In the genomic region with DNA sequence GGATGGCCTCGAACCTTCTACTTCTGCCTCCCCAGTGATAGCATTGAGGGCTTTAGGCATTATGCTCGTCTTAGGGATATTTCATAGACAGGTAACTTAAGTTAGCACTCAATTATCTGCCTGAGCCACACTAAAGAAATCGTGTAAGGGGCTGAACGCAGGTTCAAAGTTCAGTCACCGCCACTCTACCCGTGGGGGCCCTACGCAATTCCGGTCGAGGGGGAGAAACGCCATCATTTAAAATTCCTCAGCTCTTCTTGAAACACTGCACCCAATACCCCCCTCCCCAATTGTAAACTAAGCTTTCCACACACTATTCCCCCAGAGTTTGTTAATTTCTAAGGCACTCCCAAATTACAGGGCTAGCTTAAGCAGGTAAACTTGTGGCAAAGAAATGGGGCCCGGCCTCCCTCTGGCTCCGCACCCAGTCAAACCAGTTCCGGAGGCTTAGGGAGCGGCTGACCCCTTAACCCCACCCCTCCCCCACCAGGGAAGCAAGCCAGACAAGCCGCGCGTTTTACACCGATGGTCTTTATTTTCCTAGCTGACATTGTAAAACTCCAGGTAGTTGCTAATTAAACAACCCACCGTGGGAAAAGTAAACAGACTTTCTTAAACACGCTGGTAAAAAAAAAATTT, we compare ENCODE assay signal across 1 mouse cellular context.
A peak's percentile ranks its signal among the peaks of the same experiment; 100 is the strongest.
TF ChIP-seq lines count a peak whose summit lies in the region.

No protein-coding gene starts in this region.

TF ChIP-seq in CH12.LX, 34 proteins besides CTCF, POLR2A, EP300 and RAD21:
- TF ChIP-seq SIN3A (IDR thresholded peaks at IDR 0.05; ENCODE audit: low read length): no peak; the same call in 1 of the 2 replicates
- TF ChIP-seq ZNF384 (IDR thresholded peaks at IDR 0.05; ENCODE audit: low read depth, low read length): 0 out of 2 replicates have a peak, but pooled peaks have one; percentile 26
- TF ChIP-seq MAFK (IDR thresholded peaks at IDR 0.05; ENCODE audit: insufficient replicate concordance, low read length): no peak
- no peak for TF ChIP-seq ETS1 (conservative IDR thresholded peaks at IDR 0.05; ENCODE audit: low read depth, low read length)
- TF ChIP-seq ZMIZ1 (IDR thresholded peaks at IDR 0.05; ENCODE audit: low read depth, low read length): 0 out of 2 replicates have a peak, but pooled peaks have one; percentile 5
- no peak for TF ChIP-seq JUND (conservative IDR thresholded peaks at IDR 0.05; ENCODE audit: low read depth, low read length)
- TF ChIP-seq USF2 (conservative IDR thresholded peaks at IDR 0.05; ENCODE audit: low read depth, low read length): no peak
- no peak for TF ChIP-seq PAX5 (IDR thresholded peaks at IDR 0.05; ENCODE audit: low read length)
- no peak for TF ChIP-seq MEF2A (IDR thresholded peaks at IDR 0.05; ENCODE audit: borderline replicate concordance, low read depth, low read length)
- no peak; the same call in 1 of the 2 replicates for TF ChIP-seq ELF1 (IDR thresholded peaks at IDR 0.05; ENCODE audit: low read depth, low read length)
- no peak for TF ChIP-seq POLR2AphosphoS2 (IDR thresholded peaks at IDR 0.05; ENCODE audit: low read depth, low read length)
- peak; percentile 86 for TF ChIP-seq CHD1 (IDR thresholded peaks at IDR 0.05; ENCODE audit: low read depth, low read length)
- no peak for TF ChIP-seq ZC3H11A (IDR thresholded peaks at IDR 0.05; ENCODE audit: low read depth, low read length)
- TF ChIP-seq USF1 (IDR thresholded peaks at IDR 0.05; ENCODE audit: low read depth, low read length): no peak
- TF ChIP-seq TCF12 (IDR thresholded peaks at IDR 0.05; ENCODE audit: low read depth, low read length): no peak
- TF ChIP-seq UBTF (IDR thresholded peaks at IDR 0.05; ENCODE audit: low read depth, low read length): peak; percentile 24; the same call in 1 of the 2 replicates
- TF ChIP-seq IRF4 (IDR thresholded peaks at IDR 0.05; ENCODE audit: low read depth, low read length): no peak
- TF ChIP-seq MAX (IDR thresholded peaks at IDR 0.05; ENCODE audit: low read length): no peak
- 0 out of 2 replicates have a peak, but pooled peaks have one; percentile 35 for TF ChIP-seq TBP (conservative IDR thresholded peaks at IDR 0.05; ENCODE audit: low read depth, low read length)
- TF ChIP-seq KAT2A (IDR thresholded peaks at IDR 0.05; ENCODE audit: insufficient replicate concordance, low read length): no peak
- TF ChIP-seq MAZ (IDR thresholded peaks at IDR 0.05; ENCODE audit: low read depth, low read length): no peak
- no peak for TF ChIP-seq HCFC1 (IDR thresholded peaks at IDR 0.05; ENCODE audit: low read depth, low read length)
- TF ChIP-seq BHLHE40 (IDR thresholded peaks at IDR 0.05; ENCODE audit: low read depth, low read length): no peak
- TF ChIP-seq NRF1 (IDR thresholded peaks at IDR 0.05; ENCODE audit: low read depth, low read length): no peak
- 0 out of 2 replicates have a peak, but pooled peaks have one; percentile 34 for TF ChIP-seq NELFE (IDR thresholded peaks at IDR 0.05; ENCODE audit: low read depth, low read length)
- no peak for TF ChIP-seq MYC (IDR thresholded peaks at IDR 0.05; ENCODE audit: low read depth, low read length)
- no peak for TF ChIP-seq RCOR1 (conservative IDR thresholded peaks at IDR 0.05; ENCODE audit: low read depth, low read length)
- no peak for TF ChIP-seq MXI1 (IDR thresholded peaks at IDR 0.05; ENCODE audit: low read depth, low read length)
- no peak for TF ChIP-seq GABPA (IDR thresholded peaks at IDR 0.05; ENCODE audit: insufficient replicate concordance, low read depth, low read length)
- no peak for TF ChIP-seq SMC3 (IDR thresholded peaks at IDR 0.05; ENCODE audit: low read depth, low read length)
- no peak for TF ChIP-seq JUN (IDR thresholded peaks at IDR 0.05; ENCODE audit: insufficient read depth, low read depth, low read length)
- no peak for TF ChIP-seq ZKSCAN1 (IDR thresholded peaks at IDR 0.05; ENCODE audit: borderline replicate concordance, low read depth, low read length)
- 0 out of 2 replicates have a peak, but pooled peaks have one; percentile 64 for TF ChIP-seq CHD2 (IDR thresholded peaks at IDR 0.05; ENCODE audit: low read length)
- no peak for TF ChIP-seq E2F4 (IDR thresholded peaks at IDR 0.05; ENCODE audit: insufficient replicate concordance, low read depth, low read length)
TF ChIP-seq in CH12.LX: peak in this region for 7.
